Mouse (Mus musculus): ENCODE measurements around the gene Bloc1s1. TPM values are rescaled to one million over a fixed set of nuclear protein-coding genes. Genes with fewer than 3 reads are reported as not detected.

Bloc1s1 gene
- polyA plus RNA-seq, 1 experiment from 2014 or later: 289 TPM

DNA sequence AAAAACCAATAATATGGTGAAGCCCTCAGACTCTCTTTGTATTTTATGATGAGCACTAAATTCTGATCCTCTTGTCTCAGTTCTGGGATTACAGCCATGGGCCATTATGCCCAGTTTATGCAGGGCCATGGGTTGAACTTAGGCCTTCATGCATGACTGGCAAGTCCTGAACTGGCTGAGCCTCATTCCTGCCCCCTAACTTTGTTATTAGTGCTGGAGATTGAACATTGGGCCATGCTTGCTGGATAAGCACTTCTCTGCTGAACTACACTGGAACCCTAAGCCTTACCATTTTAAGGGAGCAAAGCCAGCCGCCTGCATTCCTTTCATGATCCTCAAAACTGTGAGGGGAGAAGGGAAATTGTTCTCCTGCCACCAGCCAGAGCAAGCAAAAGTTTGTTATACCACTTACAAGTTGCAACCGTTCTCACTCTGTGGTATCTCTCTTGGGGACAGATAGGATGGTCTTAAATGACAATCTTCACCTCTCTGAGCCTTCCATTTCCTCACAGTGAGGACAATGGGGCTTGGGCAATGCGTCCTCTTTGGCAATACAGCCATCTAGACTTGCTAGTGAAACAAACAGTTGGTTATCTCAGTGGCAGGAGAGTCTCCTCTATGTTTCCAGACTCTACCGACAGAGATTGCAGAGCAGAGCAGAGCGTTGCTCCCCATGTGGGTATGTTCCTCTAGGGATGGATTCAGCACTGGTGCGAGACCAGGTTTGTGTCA, 23.9 kb downstream of the Bloc1s1 start:
- no peaks in the 10 kb centered on the region for H3K9me3 ChIP-seq
- H3K4me1 ChIP-seq (replicated peaks): peaks cover 9% of the 10 kb centered on the region
- no peak overlapping the region for H3K27ac ChIP-seq
- H3K4me2 ChIP-seq (replicated peaks): no peak overlapping the region
- H3K27me3 ChIP-seq: peaks cover 17% of the 10 kb centered on the region
- H3K9ac ChIP-seq (replicated peaks): no peak overlapping the region
- H3K36me3 ChIP-seq: no peaks in the 10 kb centered on the region
- no peak for ATAC-seq
- 83% methylated on average over 6 of the region's 6 CpGs for whole genome bisulfite sequencing
- H3K4me3 ChIP-seq (replicated peaks): no peak overlapping the region

DNA sequence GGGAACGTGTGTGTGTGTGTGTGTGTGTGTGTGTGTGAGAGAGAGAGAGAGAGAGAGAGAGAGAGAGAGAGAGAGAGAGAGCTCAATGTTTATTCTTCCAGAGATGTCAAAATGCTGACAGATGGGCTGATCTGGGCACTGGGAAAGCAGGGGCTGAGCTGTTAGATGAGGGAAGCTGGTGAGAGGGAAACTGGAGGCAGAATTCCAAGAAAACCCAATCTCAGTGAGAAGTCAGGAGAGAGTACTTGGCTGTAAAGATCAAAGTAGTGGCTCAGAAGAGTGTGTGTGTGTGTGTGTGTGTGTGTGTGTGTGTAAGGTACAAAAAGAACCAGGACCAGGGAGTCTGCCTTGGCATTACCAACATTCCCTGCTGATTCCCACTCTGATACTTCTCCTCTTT, 26.3 kb downstream of the Bloc1s1 start:
- peaks cover 16% of the 10 kb centered on the region for H3K4me1 ChIP-seq (replicated peaks)
- 33% methylated on average over 1 of the region's 1 CpGs for WGBS
- no peak overlapping the region for H3K4me2 ChIP-seq (replicated peaks)
- no peak overlapping the region for H3K9ac ChIP-seq (replicated peaks)
- H3K27me3 ChIP-seq: peaks cover 19% of the 10 kb centered on the region
- no peak overlapping the region for H3K27ac ChIP-seq
- H3K36me3 ChIP-seq: no peaks in the 10 kb centered on the region
- no peak for ATAC-seq
- H3K9me3 ChIP-seq: no peaks in the 10 kb centered on the region
- no peak overlapping the region for H3K4me3 ChIP-seq (replicated peaks)

DNA sequence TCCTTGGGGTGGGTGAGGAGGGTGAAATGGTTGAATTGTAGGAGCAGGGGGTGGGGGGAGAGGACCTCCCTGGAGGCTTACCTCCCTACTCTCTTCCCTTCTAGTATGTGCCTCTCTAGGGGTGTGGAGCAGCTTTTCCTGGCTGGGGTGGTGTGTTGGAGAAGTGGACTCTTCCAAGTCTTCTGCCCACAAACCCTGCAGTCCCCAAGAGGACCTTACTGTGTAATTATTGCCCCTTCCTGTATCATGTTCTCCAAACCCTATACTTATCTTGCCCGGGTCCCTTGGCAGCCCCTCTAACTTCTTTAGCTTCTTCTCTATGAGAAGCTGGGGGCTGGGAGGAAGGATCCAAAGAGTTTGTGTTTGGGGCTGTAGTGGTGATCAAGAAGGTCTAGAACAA, 27.0 kb downstream of the Bloc1s1 start:
- Histone ChIP-seq H3K4me2 (replicated peaks) (no peak overlapping the region), H3K4me1 (replicated peaks) (peaks cover 20% of the 10 kb centered on the region), H3K9me3 (no peaks in the 10 kb centered on the region), H3K9ac (replicated peaks) (no peak overlapping the region; the same call in 1 of the 2 replicates), H3K36me3 (no peaks in the 10 kb centered on the region), H3K27ac (no peak overlapping the region), H3K4me3 (replicated peaks) (no peak overlapping the region), H3K27me3 (peaks cover 19% of the 10 kb centered on the region)
- no peak for ATAC-seq
- WGBS: 67% methylated on average over 1 of the region's 1 CpGs

DNA sequence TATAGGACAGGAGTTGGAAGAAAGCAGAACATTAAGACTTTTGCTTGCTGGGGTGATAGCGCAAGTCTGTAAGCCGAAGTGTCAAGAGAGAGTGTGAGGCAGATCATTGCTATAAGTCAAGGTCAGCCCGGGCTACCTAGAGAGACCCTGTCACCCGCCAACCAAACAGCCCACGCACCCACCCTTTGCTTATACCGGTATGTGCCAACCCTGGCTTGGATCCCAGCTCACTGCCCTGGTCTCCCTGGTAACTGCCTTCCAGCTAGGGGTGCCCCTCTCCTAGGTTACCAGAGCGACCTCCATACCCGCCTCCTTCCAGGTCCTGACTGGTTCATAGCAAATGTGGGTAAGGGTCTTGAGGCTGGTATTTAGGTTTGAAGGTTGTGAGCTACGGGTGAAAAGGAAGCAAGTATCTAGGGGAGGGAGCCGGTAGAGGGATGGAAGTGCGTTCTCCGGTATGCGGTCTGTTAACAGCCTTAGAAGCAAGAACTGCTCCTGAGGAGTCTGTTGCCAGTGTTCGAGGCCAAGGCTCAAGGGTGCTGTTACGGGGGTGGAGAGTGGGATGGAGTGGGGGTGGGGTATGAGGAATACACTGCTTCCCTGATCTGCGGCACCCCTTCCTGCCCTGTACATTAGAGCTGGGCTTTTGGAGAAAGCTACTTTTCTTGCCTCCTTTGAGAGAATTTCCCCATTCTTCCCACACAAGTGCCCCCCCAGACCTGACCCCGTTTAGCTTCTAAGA, 27.7 kb downstream of the Bloc1s1 start:
- Histone ChIP-seq H3K27me3 (peaks cover 19% of the 10 kb centered on the region), H3K27ac (no peak overlapping the region), H3K4me3 (replicated peaks) (0 out of 2 replicates have a peak overlapping the region, but pooled peaks have one; percentile 2), H3K9me3 (no peaks in the 10 kb centered on the region), H3K36me3 (no peaks in the 10 kb centered on the region), H3K4me2 (replicated peaks) (peak overlapping the region; percentile 29), H3K4me1 (replicated peaks) (peaks cover 20% of the 10 kb centered on the region), H3K9ac (replicated peaks) (peak overlapping the region; percentile 39; the same call in 1 of the 2 replicates)
- 3% methylated on average over 17 of the region's 17 CpGs for WGBS
- ATAC-seq: peak; percentile 43

DNA sequence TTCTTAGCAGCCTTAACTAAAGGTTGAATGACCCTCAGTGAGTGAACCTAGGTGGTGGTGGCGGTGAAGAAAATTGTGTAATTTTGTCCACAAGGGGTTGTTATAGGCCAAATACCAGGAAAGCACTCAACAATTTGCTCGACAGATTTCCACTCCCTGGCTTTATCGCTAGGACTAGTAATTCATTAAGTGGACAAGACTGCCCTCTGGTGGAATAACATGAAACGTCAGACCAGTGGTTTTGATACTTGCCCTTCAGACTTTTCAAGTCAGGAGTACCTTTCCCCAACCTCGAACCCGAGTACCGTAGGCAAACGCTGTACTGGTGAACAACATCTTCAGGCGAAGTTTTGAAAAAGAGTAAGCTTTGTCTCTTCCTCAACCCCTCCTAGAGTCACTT, 28.4 kb downstream of the Bloc1s1 start:
- Histone ChIP-seq H3K9me3 (no peaks in the 10 kb centered on the region), H3K27me3 (peaks cover 19% of the 10 kb centered on the region), H3K27ac (no peak overlapping the region), H3K4me2 (replicated peaks) (0 out of 2 replicates have a peak overlapping the region, but pooled peaks have one; percentile 29), H3K9ac (replicated peaks) (0 out of 2 replicates have a peak overlapping the region, but pooled peaks have one; percentile 39), H3K36me3 (no peaks in the 10 kb centered on the region), H3K4me3 (replicated peaks) (no peak overlapping the region), H3K4me1 (replicated peaks) (peaks cover 24% of the 10 kb centered on the region)
- ATAC-seq: no peak
- 1% methylated on average over 9 of the region's 9 CpGs for WGBS

DNA sequence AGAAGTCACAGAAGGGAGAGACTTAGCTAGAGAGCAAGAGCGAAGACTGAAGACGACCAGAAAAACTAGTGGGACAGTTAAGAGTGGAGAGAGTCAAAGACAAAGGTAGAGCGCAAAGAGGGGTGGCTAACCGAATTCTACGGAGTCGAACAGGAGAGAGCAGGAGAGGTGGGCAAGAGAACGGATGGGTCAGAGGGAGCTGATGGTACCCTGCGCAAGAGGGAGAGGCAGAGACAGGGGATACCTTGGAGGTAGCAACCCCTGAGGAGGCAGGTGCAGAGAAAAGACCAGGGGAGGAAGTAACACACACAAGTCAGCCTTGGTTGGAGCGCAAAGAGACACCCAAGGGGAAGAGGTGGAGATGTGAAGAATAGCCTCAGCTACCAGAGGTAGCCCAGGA, 31.6 kb downstream of the Bloc1s1 start:
- Histone ChIP-seq H3K9me3 (no peaks in the 10 kb centered on the region), H3K4me2 (replicated peaks) (peak overlapping the region; percentile 91), H3K27ac (peak overlapping the region; percentile 96), H3K9ac (replicated peaks) (peak overlapping the region; percentile 88), H3K4me1 (replicated peaks) (peaks cover 54% of the 10 kb centered on the region), H3K4me3 (replicated peaks) (peak overlapping the region; percentile 78), H3K27me3 (peaks cover 19% of the 10 kb centered on the region), H3K36me3 (peaks cover 8% of the 10 kb centered on the region)
- peak; percentile 21 for ATAC-seq
- 1% methylated on average over 9 of the region's 9 CpGs for WGBS

DNA sequence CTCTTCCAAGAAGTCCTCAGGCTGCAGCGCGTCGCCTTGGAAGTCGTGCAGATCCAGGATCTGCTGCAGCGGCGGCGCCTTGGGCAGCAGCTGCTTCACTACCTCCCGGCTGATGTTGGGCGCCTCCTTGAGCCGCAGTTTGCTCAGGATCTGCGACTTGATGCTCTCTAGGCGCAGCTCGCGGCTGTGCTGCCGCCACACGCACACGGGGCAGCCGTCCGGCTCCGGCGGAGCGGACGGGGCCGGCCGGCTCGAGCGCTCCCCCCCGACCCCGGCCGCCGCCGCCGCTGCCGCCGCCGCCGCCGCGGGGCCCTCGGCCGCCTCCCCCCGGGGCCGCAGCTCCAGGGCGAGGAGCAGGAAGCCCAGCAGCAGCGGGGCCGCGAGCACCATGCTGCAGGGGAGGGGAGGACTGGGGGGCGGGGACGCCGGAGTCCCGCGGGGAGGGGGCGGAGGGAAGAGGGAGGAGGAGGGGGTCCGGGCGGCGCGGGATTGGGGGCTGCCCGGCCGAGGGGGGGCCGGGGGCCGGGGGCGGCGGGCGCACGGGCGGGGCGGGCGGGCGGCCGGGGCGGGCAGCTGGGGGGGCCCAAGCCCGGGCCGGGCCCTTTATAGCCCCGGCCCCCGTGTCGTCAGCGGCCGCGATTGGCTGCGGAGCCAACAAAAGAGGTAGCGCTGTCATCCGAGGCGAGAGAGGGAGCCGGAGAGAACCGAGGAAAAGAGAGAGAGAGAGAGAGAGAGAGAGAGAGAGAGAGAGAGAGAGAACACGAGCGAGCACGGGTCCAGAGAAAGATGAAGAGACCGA, 32.3 kb downstream of the Bloc1s1 start, which contains the start of gene Gdf11:
Gdf11 (minus strand) TSS at position 423 of the 799 bp plus-strand sequence.
- H3K4me3 ChIP-seq (replicated peaks): peak within 1 kb of the TSS; percentile 78
- H3K9me3 ChIP-seq: no peaks in the 10 kb centered on the region
- peak within 1 kb of the TSS; percentile 88 for H3K9ac ChIP-seq (replicated peaks)
- 2% methylated on average over 59 of the region's 89 CpGs for WGBS
- peaks cover 58% of the 10 kb centered on the region for H3K4me1 ChIP-seq (replicated peaks)
- peak within 1 kb of the TSS; percentile 91 for H3K4me2 ChIP-seq (replicated peaks)
- H3K27ac ChIP-seq: peak within 1 kb of the TSS; percentile 96
- peak; percentile 84 for ATAC-seq
- H3K36me3 ChIP-seq: peaks cover 16% of the 10 kb centered on the region
- H3K27me3 ChIP-seq: peaks cover 11% of the 10 kb centered on the region

DNA sequence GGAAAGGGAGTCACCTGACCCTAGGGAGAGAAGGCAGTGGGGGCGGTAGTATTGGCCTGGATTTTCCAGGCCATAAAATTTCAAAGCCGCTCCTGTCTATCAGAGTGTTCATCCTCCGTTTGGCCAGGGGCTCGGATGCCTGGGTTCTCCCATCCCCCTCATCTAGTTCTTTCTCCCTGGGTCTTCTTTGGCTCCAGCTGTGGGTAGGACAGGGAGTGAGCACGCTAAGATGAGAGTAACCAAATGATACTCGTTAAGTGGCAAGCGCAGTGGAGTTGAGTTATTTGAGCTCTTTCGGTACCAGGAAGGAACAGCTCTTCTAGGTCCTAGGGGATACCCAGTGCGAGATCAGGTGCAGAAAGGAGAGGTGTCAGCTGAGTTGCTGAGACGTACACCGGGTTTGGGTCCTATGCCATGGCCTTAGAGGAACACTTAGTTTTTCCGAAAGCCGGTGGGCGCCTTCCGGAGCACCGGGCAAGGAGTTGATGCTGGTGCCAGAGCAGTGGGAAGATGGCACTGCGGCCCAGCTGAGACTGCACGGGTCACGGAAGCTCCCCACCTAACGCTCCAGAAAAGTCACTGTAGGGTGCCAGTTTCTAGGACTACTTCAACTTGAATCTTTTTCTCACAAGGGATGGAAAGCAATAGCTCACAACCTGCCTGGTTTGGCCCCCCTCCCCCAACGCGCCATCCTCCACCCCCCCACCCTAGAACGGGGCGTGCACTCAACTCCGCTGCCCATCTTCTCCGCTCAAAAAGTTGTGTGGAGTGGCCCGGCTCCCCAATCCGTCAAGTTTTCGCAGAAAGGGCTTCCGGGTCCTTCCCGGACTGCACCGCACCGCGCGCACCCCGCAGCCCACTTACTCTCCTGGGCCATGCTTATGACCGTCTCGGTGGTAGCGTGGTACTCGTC, 33.2 kb downstream of the Bloc1s1 start:
- Histone ChIP-seq H3K4me1 (replicated peaks) (peaks cover 50% of the 10 kb centered on the region), H3K9me3 (no peaks in the 10 kb centered on the region), H3K27ac (peak overlapping the region; percentile 96), H3K4me3 (replicated peaks) (peak overlapping the region; percentile 78), H3K27me3 (peaks cover 3% of the 10 kb centered on the region), H3K9ac (replicated peaks) (peak overlapping the region; percentile 88), H3K36me3 (peaks cover 24% of the 10 kb centered on the region), H3K4me2 (replicated peaks) (peak overlapping the region; percentile 91)
- WGBS: under 1% methylated on average over 40 of the region's 40 CpGs
- ATAC-seq: peak; percentile 0; the same call in 1 of the 2 replicates

DNA sequence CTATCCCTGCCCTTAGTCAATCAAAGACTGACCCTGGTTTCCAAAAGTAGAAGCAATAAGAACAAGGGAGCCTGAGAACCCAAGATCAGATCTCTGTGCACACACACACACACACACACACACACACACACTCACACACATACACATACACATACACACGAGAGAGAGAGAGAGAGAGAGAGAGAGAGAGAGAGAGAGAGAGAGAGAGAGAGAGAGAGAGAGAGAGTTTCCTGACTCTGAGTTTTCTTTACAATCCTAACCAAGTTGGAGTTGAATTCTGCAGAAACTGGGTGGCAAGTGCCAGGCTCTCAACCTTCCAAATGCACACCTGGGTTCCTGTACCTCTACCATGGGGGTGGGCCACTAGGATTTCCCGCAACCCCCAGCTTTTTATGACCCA, 34.0 kb downstream of the Bloc1s1 start:
- Histone ChIP-seq H3K9ac (replicated peaks) (peak overlapping the region; percentile 88), H3K4me1 (replicated peaks) (peaks cover 50% of the 10 kb centered on the region), H3K27me3 (0 out of 2 replicates have a peak, but pooled peaks cover 2% of the 10 kb centered on the region), H3K36me3 (peaks cover 32% of the 10 kb centered on the region), H3K9me3 (no peaks in the 10 kb centered on the region), H3K4me2 (replicated peaks) (peak overlapping the region; percentile 91), H3K4me3 (replicated peaks) (peak overlapping the region; percentile 78), H3K27ac (peak overlapping the region; percentile 96)
- ATAC-seq: no peak
- WGBS: 4% methylated on average over 2 of the region's 2 CpGs

DNA sequence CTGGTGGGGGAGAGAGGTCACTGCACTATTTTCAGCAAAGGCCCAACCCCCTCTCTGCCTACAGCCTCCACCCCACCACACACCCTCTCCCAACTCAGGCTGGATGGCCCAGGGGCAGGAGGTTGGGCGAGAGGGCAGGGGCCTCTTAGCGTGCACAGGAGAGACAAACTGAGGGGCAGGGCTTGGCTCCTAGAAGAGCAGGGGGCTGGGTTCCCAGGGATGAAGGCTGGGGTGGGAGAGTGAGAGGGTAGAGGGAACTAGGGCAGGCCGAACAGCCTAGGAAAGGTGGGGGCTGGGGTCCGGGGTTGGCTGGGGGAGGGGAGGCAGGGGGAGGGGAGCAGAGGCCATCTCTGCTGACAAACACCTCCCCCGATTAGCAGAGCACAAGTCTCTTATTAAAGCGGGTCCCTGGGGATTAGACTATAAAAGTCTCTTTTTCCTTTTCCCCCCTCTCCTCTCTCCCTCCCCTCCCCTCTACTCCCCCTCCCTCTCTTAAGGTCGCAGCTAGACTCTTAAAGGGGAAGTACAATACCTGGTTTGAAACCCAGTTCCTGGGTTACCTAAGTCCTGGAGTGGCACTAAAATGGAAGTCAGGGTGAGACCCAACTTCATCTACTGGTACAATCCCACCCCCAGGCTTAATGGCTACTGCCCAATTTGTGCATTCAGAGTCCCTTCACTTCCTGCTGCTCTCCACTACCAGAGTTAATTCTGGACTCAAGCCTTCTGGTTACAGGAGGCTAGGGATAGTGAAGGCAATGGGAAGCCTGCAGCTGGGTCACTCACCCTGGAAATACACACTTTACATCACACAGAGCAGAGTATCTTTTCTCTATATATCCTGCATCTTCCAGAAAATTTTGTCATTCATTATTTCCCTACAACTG, 34.7 kb downstream of the Bloc1s1 start:
- Histone ChIP-seq H3K36me3 (peaks cover 39% of the 10 kb centered on the region), H3K27me3 (0 out of 2 replicates have a peak, but pooled peaks cover 2% of the 10 kb centered on the region), H3K4me3 (replicated peaks) (peak overlapping the region; percentile 78), H3K9ac (replicated peaks) (peak overlapping the region; percentile 88), H3K4me1 (replicated peaks) (peaks cover 50% of the 10 kb centered on the region), H3K27ac (peak overlapping the region; percentile 96), H3K9me3 (no peaks in the 10 kb centered on the region), H3K4me2 (replicated peaks) (peak overlapping the region; percentile 91)
- peak; percentile 65 for ATAC-seq
- WGBS: under 1% methylated on average over 7 of the region's 7 CpGs

Measured in midbrain, embryonic 13.5 days (tissue).